ENCODE assay signal across 10 mouse cellular contexts in the genomic region with DNA sequence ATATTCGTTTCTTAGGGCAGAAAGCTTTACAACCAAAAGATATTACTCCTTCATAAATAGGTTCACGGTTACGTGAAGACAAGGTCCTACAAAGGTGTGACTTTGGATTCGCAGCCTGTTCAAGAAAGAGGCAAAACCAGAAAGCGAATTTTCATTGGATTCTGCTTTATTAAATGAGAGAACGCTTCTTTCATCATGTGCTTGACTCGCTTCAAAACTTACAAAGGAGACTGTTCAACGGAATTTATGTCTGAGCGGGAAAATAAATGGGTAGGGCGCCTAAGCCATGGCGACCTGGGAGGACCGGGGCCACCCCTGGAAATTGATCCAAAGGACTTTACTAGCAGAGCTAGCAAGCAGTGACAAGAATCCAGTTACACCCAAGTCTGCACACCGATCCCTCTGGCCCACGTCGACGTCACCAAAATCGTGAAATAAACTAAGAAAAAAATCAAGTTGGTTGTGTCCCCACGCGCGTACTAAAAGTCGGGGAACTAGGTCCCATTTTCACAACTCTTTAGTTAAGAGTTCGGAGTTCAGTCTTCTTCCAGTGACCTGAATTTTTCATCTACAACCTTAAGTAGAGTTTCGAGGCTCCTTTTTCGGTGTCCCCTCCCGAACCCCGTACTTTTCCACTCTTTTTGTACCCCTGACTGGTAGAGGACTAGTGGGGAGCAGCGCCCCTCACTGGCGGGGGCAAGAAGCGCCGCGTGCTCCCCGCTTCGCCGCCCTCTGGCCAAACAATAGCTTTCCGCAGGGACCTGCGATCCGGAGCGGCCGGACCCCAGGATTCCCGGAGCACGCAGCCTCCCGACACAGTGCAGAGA. TPM values are rescaled to one million over a fixed set of nuclear protein-coding genes. Genes with fewer than 3 reads are reported as not detected.
DNase-seq lines count a peak whose midpoint lies in the region; ATAC-seq and TF ChIP-seq lines count a peak whose summit lies in the region.
"Had no signal": no experiment of that assay in that cellular context is flagged by ENCODE, and none has a peak within 500 bp of the region (broad histone marks: within the 10 kb centered on the region; RNA-seq: fewer than 3 reads in every experiment).

No protein-coding gene starts in this region.

- TF ChIP-seq EP300 in ES-Bruce4 (IDR thresholded peaks at IDR 0.05; ENCODE audit: insufficient read depth, low read depth, low read length) = no peak

- intact Hi-C loops in heart, postnatal 25 days (cut with DNase I) = no loop called here

- TF ChIP-seq POLR2A in ES-Bruce4 (IDR thresholded peaks at IDR 0.05; ENCODE audit: insufficient read depth, low read length) = no peak

- H3K4me3 ChIP-seq in heart, embryonic 13.5 days = peak overlapping the region; percentile 77
- peak overlapping the region; percentile 42 for H3K4me3 ChIP-seq in ES-Bruce4 (ENCODE audit: low read depth, low read length)
- H3K4me3 ChIP-seq in forebrain, postnatal 0 days (ENCODE audit: low read depth, low read length) = peak overlapping the region; percentile 91
- peak overlapping the region; percentile 98 for H3K4me3 ChIP-seq in midbrain, embryonic 10.5 days

- H3K27ac ChIP-seq in heart, embryonic 13.5 days (replicated peaks) = peak overlapping the region; percentile 18; the same call in 1 of the 2 replicates
- no peak overlapping the region for H3K27ac ChIP-seq in ES-Bruce4 (ENCODE audit: insufficient read depth, low read length)
- H3K27ac ChIP-seq in forebrain, postnatal 0 days (ENCODE audit: low read depth, low read length) = peak overlapping the region; percentile 71; the same call in 1 of the 2 replicates
- H3K27ac ChIP-seq in midbrain, embryonic 10.5 days (replicated peaks) = peak overlapping the region; percentile 99

- ATAC-seq in heart, embryonic 13.5 days (ENCODE audit: extremely low read depth, insufficient number of reproducible peaks, low FRiP score, low TSS enrichment) = no peak
- ATAC-seq in forebrain, postnatal 0 days = no peak

- peaks cover 40% of the 10 kb centered on the region for H3K4me1 ChIP-seq in heart, embryonic 13.5 days
- H3K4me1 ChIP-seq in ES-Bruce4 (ENCODE audit: control insufficient read depth, insufficient read depth, low read length) = peaks cover 2% of the 10 kb centered on the region
- peaks cover 29% of the 10 kb centered on the region for H3K4me1 ChIP-seq in forebrain, postnatal 0 days (ENCODE audit: insufficient read depth)
- peaks cover 57% of the 10 kb centered on the region for H3K4me1 ChIP-seq in midbrain, embryonic 10.5 days

- peaks cover 10% of the 10 kb centered on the region for H3K36me3 ChIP-seq in heart, embryonic 13.5 days
- 0 out of 2 replicates have a peak, but pooled peaks cover 5% of the 10 kb centered on the region for H3K36me3 ChIP-seq in ES-Bruce4 (ENCODE audit: control insufficient read depth, insufficient read depth, low read length, poor library complexity, severe bottlenecking)
- peaks cover 11% of the 10 kb centered on the region for H3K36me3 ChIP-seq in forebrain, postnatal 0 days (ENCODE audit: insufficient read depth)
- peaks cover 31% of the 10 kb centered on the region for H3K36me3 ChIP-seq in midbrain, embryonic 10.5 days
- H3K36me3 ChIP-seq: G1E had no signal

- peak overlapping the region; percentile 88 for H3K9ac ChIP-seq in heart, embryonic 13.5 days
- H3K9ac ChIP-seq in ES-Bruce4 (ENCODE audit: low read depth, poor library complexity, severe bottlenecking) = peak overlapping the region; percentile 80
- H3K9ac ChIP-seq in forebrain, postnatal 0 days = peak overlapping the region; percentile 84

- H3K9me3 ChIP-seq in heart, embryonic 13.5 days = no peaks in the 10 kb centered on the region
- H3K9me3 ChIP-seq in ES-Bruce4 (replicated peaks; ENCODE audit: control insufficient read depth, insufficient read depth, low read length, poor library complexity, severe bottlenecking) = no peaks in the 10 kb centered on the region
- no peaks in the 10 kb centered on the region for H3K9me3 ChIP-seq in forebrain, postnatal 0 days (ENCODE audit: low read length)
- no peaks in the 10 kb centered on the region for H3K9me3 ChIP-seq in midbrain, embryonic 10.5 days (replicated peaks)

- no peak for DNase-seq in heart, postnatal 25 days (ENCODE audit: low spot score)
- no peak for DNase-seq in forebrain, postnatal 0 days
- no peak for DNase-seq in midbrain, embryonic 10.5 days (ENCODE audit: low spot score)
- DNase-seq in cerebellum, postnatal 10 days = no peak
- DNase-seq in adrenal gland, postnatal 10 days = no peak
- no peak for DNase-seq in layer of hippocampus, postnatal 10 days (ENCODE audit: low spot score in 2 of 2)

- 5% methylated on average over 42 of the region's 42 CpGs for WGBS in heart, embryonic 13.5 days
- WGBS in forebrain, postnatal 0 days = 3% methylated on average over 42 of the region's 42 CpGs
- WGBS in midbrain, embryonic 10.5 days = 6% methylated on average over 42 of the region's 42 CpGs

- TF ChIP-seq CTCF in ES-Bruce4 (IDR thresholded peaks at IDR 0.05; ENCODE audit: low read depth, low read length) = peak; percentile 46
- TF ChIP-seq CTCF in forebrain, postnatal 0 days (IDR thresholded peaks at IDR 0.05; ENCODE audit: low read depth) = peak; percentile 72

- peak overlapping the region; percentile 76 for H3K4me2 ChIP-seq in heart, embryonic 13.5 days
- H3K4me2 ChIP-seq in forebrain, postnatal 0 days (ENCODE audit: low read depth) = peak overlapping the region; percentile 77

- H3K27me3 ChIP-seq in heart, embryonic 13.5 days (replicated peaks) = peaks cover 48% of the 10 kb centered on the region
- H3K27me3 ChIP-seq in ES-Bruce4 (ENCODE audit: control insufficient read depth, insufficient read depth, low read length, poor library complexity, severe bottlenecking) = no peaks in the 10 kb centered on the region; the same call in 1 of the 2 replicates
- H3K27me3 ChIP-seq in forebrain, postnatal 0 days (ENCODE audit: insufficient read depth, low read length) = peaks cover 4% of the 10 kb centered on the region; the same call in 1 of the 2 replicates
- H3K27me3 ChIP-seq in midbrain, embryonic 10.5 days (ENCODE audit: low read depth, poor library complexity, severe bottlenecking) = peaks cover 30% of the 10 kb centered on the region

RNA-seq across cellular contexts. Expression of gene Cbx2, which starts 0.5 kb away (rescaled TPM):
- polyA plus RNA-seq in heart, embryonic 13.5 days (2015; fragmentation: Nextera tagmentation; extraction: Ambion mirVana) = 17.6 and 18.9 TPM in 2 replicates
- 1 to 10 TPM; 3.8 to 3.9 TPM for total RNA-seq in heart, postnatal 25 days (2021)
- 11.6 and 12.9 TPM in 2 replicates for polyA plus RNA-seq in ES-Bruce4 (2011; ENCODE audit: insufficient read depth, insufficient read length, low read depth, missing spikeins)
- total RNA-seq in forebrain, postnatal 0 days (2014; rRNA removed) = 9.2 and 15.2 TPM in 2 replicates
- 6.4 TPM in 2 replicates for polyA plus RNA-seq in forebrain, postnatal 0 days (2015; fragmentation: Nextera tagmentation; extraction: Ambion mirVana)
- polyA plus RNA-seq in midbrain, embryonic 10.5 days (2016; fragmentation: Nextera tagmentation; extraction: Ambion mirVana) = 108 and 110 TPM in 2 replicates
- total RNA-seq in adrenal gland, postnatal 10 days (2021) = 1 to 10 TPM; 6.7 to 7.9 TPM
- total RNA-seq in layer of hippocampus, postnatal 10 days (2021) = 1 to 10 TPM; 4.7 to 5.0 TPM
- polyA plus RNA-seq: G1E had no signal

RNA-seq across cellular contexts. Expression of gene Cbx8, which starts 18.5 kb away (rescaled TPM):
- 6.1 and 7.0 TPM in 2 replicates for polyA plus RNA-seq in heart, embryonic 13.5 days (2015; fragmentation: Nextera tagmentation; extraction: Ambion mirVana)
- 1 to 10 TPM; 4.4 to 7.6 TPM for total RNA-seq in heart, postnatal 25 days (2021)
- polyA plus RNA-seq in ES-Bruce4 (2011; ENCODE audit: insufficient read depth, insufficient read length, low read depth, missing spikeins) = 0.75 and 1.7 TPM in 2 replicates
- 14.2 and 21.9 TPM in 2 replicates for total RNA-seq in forebrain, postnatal 0 days (2014; rRNA removed)
- 5.3 and 8.5 TPM in 2 replicates for polyA plus RNA-seq in forebrain, postnatal 0 days (2015; fragmentation: Nextera tagmentation; extraction: Ambion mirVana)
- polyA plus RNA-seq in midbrain, embryonic 10.5 days (2016; fragmentation: Nextera tagmentation; extraction: Ambion mirVana) = 13.5 and 15.0 TPM in 2 replicates
- 10 to 100 TPM in 1 of 2 experiments, 1 to 10 TPM in 1; 8.8 to 12.3 TPM for total RNA-seq in adrenal gland, postnatal 10 days (2021)
- total RNA-seq in layer of hippocampus, postnatal 10 days (2021) = 10 to 100 TPM; 12.4 to 13.1 TPM
- total RNA-seq: G1E had no signal
- polyA plus RNA-seq: G1E had no signal

RNA-seq across cellular contexts. Expression of gene Enpp7, which starts 34.3 kb away (rescaled TPM):
- polyA plus RNA-seq in heart, embryonic 13.5 days (2015; fragmentation: Nextera tagmentation; extraction: Ambion mirVana) = not detected in 2 replicates
- not detected for total RNA-seq in heart, postnatal 25 days (2021)
- polyA plus RNA-seq in ES-Bruce4 (2011; ENCODE audit: insufficient read depth, insufficient read length, low read depth, missing spikeins) = not detected in 2 replicates
- not detected in 2 replicates for total RNA-seq in forebrain, postnatal 0 days (2014; rRNA removed)
- polyA plus RNA-seq in forebrain, postnatal 0 days (2015; fragmentation: Nextera tagmentation; extraction: Ambion mirVana) = not detected in 2 replicates
- polyA plus RNA-seq in midbrain, embryonic 10.5 days (2016; fragmentation: Nextera tagmentation; extraction: Ambion mirVana) = not detected in 2 replicates
- not detected for total RNA-seq in adrenal gland, postnatal 10 days (2021)
- not detected for total RNA-seq in layer of hippocampus, postnatal 10 days (2021)
- total RNA-seq: G1E; hematopoietic stem cell, adult 5-6 weeks had no signal
- polyA plus RNA-seq: G1E had no signal

Comparison
In these comparisons a context has a peak if more than half of its experiments do, and no peak if none do; other contexts are left out.
1. H3K4me3 ChIP-seq: peak in every context shown above with its lines; median percentile 98 in midbrain, embryonic 10.5 days; 91 in forebrain, postnatal 0 days; 77 in heart, embryonic 13.5 days; 42 in ES-Bruce4.